Mouse (Mus musculus): ENCODE results near the gene Zfp108. TPM values are rescaled to one million over a fixed set of nuclear protein-coding genes. Genes with fewer than 3 reads are reported as not detected.
A peak's percentile ranks its signal among the peaks of the same experiment; 100 is the strongest.

Zfp108 gene
- polyA plus RNA-seq, 1 experiment: 0.26 TPM

- no peaks in the 10 kb centered on the region; the same call in 1 of the 2 replicates for H3K36me3 ChIP-seq (ENCODE audit: control insufficient read depth, insufficient read depth, low read length)
- no peak for TF ChIP-seq POLR2A (IDR thresholded peaks at IDR 0.05; ENCODE audit: control insufficient read depth, low read depth, low read length)
- TF ChIP-seq CTCF (IDR thresholded peaks at IDR 0.05; ENCODE audit: control insufficient read depth, insufficient read depth, insufficient replicate concordance, low read depth, low read length): no peak
- H3K4me3 ChIP-seq (ENCODE audit: control insufficient read depth, low read depth, low read length): peak within 1 kb of the TSS; percentile 38
- no peaks in the 10 kb centered on the region for H3K27me3 ChIP-seq (ENCODE audit: control insufficient read depth, insufficient read depth, low read length)
- H3K27ac ChIP-seq (ENCODE audit: control insufficient read depth, insufficient read depth, low read depth, low read length): peak within 1 kb of the TSS; percentile 72
- H3K4me1 ChIP-seq (ENCODE audit: control insufficient read depth, insufficient read depth, low read length): peaks cover 8% of the 10 kb centered on the region
These were observed 46.2 kb downstream of the Zfp108 start, which contains the start of gene Zfp61 for GRCm38 (mm10) chr7:24300771-24301282. Gene Zfp61 (minus strand): TSS chr7:24301232.

Other genes with a start within 250 kb of the Zfp108 start
- gene Vmn1r183, start 201.5 kb upstream of the Zfp108 start, polyA plus RNA-seq (2012; rRNA removed): 0.01 and 0.04 TPM in 2 replicates
- 7.3 TPM in 2 replicates for gene Zfp180, start 172.9 kb upstream of the Zfp108 start, polyA plus RNA-seq (2012; rRNA removed)
- gene Zfp112, start 142.5 kb upstream of the Zfp108 start, polyA plus RNA-seq (2012; rRNA removed): 0.46 and 0.67 TPM in 2 replicates
- gene Zfp235, start 120.6 kb upstream of the Zfp108 start, polyA plus RNA-seq (2012; rRNA removed): 1.4 and 1.5 TPM in 2 replicates
- gene Zfp114, start 79.7 kb upstream of the Zfp108 start, polyA plus RNA-seq (2012; rRNA removed): 0.11 and 0.16 TPM in 2 replicates
- gene Zfp111, start 43.4 kb upstream of the Zfp108 start, polyA plus RNA-seq (2012; rRNA removed): 0.57 and 0.67 TPM in 2 replicates
- 0.70 and 0.84 TPM in 2 replicates for gene Zfp109, start 17.2 kb upstream of the Zfp108 start, polyA plus RNA-seq (2012; rRNA removed)
- 3.9 and 4.6 TPM in 2 replicates for gene Zfp93, start 15.6 kb downstream of the Zfp108 start, polyA plus RNA-seq (2012; rRNA removed)
- 12.1 and 12.4 TPM in 2 replicates for gene Zfp61, start 46.4 kb downstream of the Zfp108 start, polyA plus RNA-seq (2012; rRNA removed)
- 10.5 and 10.8 TPM in 2 replicates for gene Zfp94, start 61.9 kb downstream of the Zfp108 start, polyA plus RNA-seq (2012; rRNA removed)
- 277 and 339 TPM in 2 replicates for gene Tescl, start 79.1 kb downstream of the Zfp108 start, polyA plus RNA-seq (2012; rRNA removed)
- 1.7 and 2.3 TPM in 2 replicates for gene Lypd5, start 94.4 kb downstream of the Zfp108 start, polyA plus RNA-seq (2012; rRNA removed)
- gene Kcnn4, start 115.5 kb downstream of the Zfp108 start, polyA plus RNA-seq (2012; rRNA removed): 2.5 and 3.8 TPM in 2 replicates
- 151 and 171 TPM in 2 replicates for gene Smg9, start 144.8 kb downstream of the Zfp108 start, polyA plus RNA-seq (2012; rRNA removed)
- 1,510 and 1,812 TPM in 2 replicates for gene Irgc1, start 197.5 kb downstream of the Zfp108 start, polyA plus RNA-seq (2012; rRNA removed)
- gene Plaur, start 207.7 kb downstream of the Zfp108 start, polyA plus RNA-seq (2012; rRNA removed): 0.38 TPM in 1 of 2 replicates, not detected in the other
- 1.8 and 2.5 TPM in 2 replicates for gene Cadm4, start 227.2 kb downstream of the Zfp108 start, polyA plus RNA-seq (2012; rRNA removed)